Mouse (Mus musculus) embryo, embryonic 11 days (tissue): ENCODE measurements around the gene Pxk.
"Not testable (repeated sequence)": the region's sequence is repeated elsewhere in the genome, so short reads cannot be mapped to it uniquely, and the experiment has no call there.

Source experiments
- DNase-seq: peaks from one replicate; pipeline ENCODE4 v3.0.0-alpha.2; 2015

Pxk gene

DNA sequence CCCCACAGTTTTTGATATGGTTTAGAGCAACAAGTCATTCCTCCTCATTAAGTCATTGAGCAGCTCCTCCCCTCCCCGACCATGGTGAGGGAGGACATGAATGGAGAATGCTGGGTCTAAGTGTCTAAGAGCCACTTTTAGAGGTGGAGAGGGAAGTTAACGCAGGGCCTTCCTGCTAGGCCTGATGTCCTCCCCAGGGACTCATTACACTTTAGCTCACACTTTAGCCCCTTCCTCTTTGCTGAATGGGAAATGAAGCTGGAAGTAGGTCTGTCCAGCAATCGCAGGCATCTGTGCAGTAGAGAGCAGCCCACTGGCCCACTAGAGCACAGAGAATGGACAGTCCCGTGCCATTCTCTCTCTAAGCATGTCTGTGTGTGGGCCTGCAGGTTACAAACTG, 10.0 kb downstream of the Pxk start:
- no peak for DNase-seq

DNA sequence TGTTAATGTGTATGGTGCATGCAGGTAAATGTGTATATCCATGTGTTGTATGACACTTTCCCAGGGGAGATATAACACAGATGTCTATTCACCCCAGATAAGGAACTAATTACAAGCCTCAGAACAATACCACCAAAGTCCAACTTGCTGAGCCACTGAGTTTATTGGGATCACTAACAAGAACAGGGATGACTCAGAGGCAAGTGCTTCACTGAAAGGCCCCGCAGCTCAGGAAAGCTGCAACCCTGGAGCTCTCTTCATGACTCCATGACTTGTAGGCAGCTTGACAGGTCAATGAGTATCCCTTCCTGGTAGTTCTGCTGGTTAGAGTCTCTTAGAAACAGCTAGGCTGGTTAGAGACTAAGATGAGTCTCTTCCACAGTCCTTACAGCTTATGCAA, 11.0 kb downstream of the Pxk start:
- no peak for DNase-seq

- no peak for DNase-seq
Observed at GRCm38 (mm10) chr14:8111545-8111944, 13.5 kb downstream of the Pxk start.

GRCm38 (mm10) chr14:8112036-8112435, 14.0 kb downstream of the Pxk start:
- DNase-seq: no peak

DNA sequence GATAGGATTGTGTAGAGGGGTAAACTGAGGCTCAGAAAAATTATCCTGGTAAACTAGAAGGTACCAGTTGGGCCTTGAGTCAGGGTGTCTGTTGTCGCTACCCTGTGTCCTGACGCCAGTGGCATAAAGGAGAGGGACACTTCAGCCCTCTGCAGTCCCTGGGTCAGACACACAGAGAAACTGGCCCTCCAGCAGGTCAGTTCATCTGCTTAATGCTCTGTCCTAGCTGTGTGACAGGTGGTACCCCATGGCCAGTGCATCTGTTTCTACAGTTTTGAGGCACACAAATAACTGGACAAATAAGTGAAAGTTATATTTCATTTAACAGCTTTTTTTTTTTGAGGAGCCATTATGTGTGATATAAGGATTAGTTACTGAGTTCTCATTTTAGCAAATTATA, 15.6 kb downstream of the Pxk start:
- DNase-seq: no peak

- DNase-seq: no peak
Observed at GRCm38 (mm10) chr14:8114306-8114705, 16.3 kb downstream of the Pxk start.

GRCm38 (mm10) chr14:8114756-8115155, 16.7 kb downstream of the Pxk start:
- no peak for DNase-seq

- DNase-seq: no peak
Observed at GRCm38 (mm10) chr14:8115772-8116171, 17.8 kb downstream of the Pxk start.

DNA sequence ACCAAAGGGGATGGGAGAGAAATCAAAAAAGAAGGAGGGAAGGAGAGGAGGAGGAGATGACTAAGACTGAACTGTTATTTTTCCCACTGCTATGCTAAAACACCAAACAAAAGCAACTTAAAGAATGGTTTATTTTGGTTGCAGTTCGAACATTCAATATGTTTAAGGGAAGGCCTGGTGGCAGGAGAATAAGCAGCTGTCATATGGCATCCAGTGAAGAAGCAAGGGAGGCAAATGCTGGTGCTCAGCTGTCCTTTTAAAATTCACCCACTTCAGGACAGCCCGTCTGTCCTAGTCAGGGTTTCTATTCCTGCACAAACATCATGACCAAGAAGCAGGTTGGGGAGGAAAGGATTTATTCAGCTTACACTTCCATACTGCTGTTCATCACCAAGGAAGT, 19.4 kb downstream of the Pxk start:
- no peak for DNase-seq

- no peak for DNase-seq
Observed at GRCm38 (mm10) chr14:8119454-8119853, 21.4 kb downstream of the Pxk start.

- DNase-seq: no peak
Observed at GRCm38 (mm10) chr14:8119904-8120303, 21.9 kb downstream of the Pxk start.

DNA sequence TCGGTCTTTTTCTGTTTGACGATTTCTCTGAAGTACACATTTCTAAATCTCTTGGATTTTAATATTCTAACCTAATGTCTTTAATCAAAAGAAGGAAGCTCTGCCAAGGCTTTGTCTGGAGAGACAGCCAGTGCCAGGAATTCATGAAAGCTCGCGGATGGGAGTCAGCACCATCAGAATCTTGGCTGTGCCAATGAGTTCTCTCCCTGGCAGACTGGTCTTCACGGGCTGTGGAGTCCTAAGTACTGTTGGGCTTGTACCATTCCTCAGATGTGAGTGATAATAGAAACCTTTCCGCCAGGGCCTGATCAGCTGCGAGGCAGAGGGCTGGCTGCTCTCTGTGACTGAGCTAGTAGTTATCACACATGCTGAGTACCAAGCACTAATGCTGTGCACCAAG, 25.1 kb downstream of the Pxk start:
- no peak for DNase-seq

DNA sequence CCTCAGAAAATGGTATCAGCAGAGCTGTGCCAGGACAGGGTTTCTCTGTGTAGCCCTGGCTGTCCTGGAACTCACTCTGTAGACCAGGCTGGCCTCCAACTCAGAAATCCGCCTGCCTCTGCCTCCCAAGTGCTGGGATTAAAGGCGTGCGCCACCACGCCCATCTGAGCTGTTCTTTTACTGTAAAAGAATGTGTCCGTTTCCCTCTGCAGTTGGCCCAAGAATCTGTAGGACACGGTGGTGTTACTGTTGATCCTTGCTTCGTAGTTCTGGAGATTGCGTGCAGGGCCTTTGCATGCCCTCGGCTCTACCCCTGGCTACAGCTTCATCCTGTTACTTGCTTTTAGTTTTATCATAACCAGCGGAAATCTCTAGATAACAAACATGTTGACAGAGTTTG, 25.6 kb downstream of the Pxk start:
- DNase-seq: not testable (repeated sequence)

GRCm38 (mm10) chr14:8124046-8124881, 26.3 kb downstream of the Pxk start:
- no peak for DNase-seq

DNA sequence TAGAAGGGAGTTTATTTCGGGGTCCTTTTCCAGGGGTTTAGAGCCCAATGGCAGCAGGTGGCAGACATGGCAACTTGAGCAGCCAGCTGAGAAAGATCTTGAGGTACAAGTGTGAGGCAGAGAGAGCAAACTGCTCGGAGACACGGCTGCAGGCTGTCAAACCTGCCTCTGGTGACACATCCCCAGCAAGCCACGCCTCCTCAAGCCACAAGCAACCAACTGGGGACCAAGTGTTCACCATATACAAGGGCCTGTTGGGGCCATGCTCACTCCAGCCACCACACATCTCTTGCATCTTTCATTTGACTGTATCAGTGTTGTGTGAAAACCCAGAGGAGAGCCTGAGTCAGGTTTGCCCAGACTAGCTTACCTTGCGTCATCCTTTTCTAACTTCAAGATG, 30.0 kb downstream of the Pxk start:
- DNase-seq: no peak

DNA sequence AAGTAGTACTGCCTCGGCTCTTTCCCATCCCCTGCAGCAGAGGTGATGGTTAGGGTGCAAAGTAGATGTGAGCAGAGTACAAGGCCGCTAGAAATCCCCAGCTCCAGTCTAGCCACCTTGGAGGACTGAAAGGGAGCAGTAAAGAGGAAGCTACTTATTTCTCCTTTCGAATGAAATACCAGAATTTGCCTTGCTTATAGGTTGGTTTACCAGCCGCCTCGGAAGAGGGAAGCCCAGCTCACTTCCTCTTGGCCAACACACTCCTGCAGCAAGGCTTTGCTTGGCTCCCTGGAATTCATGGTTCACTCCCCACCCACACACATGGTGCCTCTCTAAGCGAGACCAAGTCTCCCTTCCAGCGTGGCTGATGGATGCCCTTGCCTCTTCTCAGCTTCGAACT, 34.8 kb downstream of the Pxk start:
- no peak for DNase-seq

DNA sequence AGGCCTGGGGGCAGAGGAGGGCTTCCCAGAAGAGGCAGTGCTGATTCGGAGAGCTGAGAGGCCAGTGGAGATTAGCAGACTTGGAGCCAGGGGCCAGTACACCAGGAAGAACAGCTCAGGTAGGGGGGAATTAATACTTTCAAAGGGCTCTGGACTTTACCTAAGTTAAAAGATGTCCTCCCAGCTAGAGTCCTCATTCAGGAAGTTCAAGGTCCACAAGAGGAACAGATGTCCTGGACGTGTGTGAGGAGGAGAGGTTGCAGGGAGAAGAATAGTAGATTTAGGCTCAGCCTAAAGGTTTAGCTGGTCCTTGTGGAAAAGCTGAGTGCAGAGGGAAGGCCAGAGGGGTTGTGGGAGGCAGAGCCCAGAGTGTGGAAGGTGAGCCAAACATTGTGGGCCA, 36.2 kb downstream of the Pxk start:
- no peak for DNase-seq

- DNase-seq: no peak
Observed at GRCm38 (mm10) chr14:8135130-8135529, 37.1 kb downstream of the Pxk start.

DNA sequence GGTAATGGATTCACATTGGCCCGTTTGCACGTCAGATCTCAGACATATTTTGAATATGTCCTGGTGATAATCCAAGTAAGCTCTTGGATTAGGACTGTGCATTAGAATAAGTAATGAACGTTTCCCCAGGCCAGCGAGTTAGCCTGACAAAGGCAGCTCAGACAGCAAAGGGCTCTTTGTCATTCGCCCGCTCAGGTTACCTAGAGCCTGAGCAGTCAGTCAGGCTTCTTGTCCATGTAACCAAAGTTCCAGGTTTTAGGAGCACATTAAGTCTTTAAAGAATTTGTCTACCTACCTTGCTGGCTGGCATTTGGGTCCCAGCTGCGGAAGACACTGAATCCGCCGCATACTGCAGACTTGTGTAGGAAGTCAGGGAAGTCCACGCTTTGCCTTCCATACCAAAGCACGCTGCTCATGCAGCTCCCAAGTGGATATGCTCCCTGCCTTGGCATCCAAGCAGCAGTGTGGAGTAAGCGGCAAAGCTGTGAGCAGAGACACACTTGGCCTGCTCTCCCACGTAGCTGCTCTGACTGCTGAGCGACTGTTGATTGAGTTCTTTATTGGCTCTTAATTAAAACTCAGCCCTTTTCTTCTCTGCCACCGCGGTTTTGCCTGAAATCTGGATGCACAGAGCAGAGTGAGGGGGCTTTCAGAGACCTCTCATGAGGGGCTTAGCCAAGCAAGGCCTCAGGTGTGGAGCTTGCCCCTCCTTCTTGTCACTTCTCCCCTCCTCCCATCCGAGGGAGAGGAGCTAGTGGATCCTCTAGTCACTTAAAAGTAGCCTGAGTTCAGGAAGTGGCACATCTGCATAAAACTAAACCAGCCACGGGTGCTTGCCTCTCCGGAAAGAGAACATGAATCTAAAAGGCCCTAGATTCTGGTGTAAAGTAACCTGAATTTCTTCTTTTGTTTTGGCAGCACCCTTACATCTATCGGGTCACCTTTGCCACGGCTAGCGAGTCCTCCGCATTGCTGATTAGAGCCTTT, 42.0 kb downstream of the Pxk start:
- DNase-seq: peak; percentile 5

DNA sequence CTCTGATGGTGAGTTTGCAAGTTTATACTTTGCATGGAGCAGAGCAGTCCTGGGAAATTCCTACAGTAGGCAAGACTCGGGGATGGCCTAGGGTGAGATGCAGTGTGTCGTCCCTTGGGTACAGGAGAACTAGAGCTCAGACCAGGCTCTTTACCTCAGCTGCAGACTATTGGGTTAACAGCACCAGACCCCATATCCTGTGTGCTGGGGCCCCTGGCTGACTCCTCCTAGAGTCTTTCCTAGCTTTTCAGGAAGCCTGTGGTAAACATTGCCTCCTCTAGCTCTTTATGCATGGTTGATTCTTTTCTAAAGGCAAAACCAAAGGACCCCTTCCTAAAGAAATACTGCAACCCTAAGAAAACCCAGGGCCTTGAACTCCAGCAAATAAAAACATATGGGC, 43.1 kb downstream of the Pxk start:
- DNase-seq: no peak

DNA sequence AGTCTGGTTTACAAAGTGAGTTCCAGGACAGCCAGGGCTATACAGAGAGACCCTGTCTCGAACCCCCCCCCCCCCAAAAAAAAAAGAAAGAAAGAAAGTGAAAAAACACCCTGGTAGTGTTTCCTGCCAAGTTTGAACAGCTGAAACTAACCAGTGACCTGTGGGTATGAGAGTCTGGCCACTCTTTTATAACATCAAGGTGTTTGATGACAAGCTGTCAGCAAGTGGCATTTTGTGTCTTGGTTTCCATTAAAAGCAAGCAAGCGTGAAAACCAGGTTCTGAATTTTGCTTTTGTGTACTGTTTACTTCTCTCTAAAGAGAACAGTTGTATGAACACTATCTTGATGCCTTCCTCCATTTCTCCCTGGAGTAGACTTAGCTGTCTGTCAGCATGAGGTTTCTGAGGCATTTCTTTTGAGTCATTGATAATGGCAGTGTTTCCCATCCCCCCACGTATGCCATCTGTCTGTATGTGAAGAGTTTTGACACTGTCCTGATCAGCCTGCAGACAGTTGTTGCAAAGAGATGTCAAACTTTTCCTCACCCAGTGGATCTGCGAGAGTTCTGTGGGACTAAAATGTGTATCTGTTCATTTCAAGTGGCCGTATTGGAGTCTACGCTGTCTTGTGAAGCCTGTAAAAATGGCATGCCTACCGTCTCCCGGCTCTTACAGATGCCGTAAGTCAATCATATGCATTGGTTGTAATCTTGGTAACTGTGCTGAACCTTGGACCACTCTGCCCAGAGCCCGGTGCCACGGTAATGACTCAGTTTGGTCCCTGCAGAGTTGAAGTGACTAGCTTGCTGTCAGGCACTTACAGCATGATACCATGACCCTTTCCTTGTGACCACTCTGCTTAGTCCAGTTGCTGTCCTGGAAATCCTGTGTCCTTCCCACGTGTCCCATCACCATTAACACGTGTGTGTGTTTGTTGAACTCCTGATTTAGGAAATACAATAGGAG, 47.9 kb downstream of the Pxk start:
- DNase-seq: no peak

DNA sequence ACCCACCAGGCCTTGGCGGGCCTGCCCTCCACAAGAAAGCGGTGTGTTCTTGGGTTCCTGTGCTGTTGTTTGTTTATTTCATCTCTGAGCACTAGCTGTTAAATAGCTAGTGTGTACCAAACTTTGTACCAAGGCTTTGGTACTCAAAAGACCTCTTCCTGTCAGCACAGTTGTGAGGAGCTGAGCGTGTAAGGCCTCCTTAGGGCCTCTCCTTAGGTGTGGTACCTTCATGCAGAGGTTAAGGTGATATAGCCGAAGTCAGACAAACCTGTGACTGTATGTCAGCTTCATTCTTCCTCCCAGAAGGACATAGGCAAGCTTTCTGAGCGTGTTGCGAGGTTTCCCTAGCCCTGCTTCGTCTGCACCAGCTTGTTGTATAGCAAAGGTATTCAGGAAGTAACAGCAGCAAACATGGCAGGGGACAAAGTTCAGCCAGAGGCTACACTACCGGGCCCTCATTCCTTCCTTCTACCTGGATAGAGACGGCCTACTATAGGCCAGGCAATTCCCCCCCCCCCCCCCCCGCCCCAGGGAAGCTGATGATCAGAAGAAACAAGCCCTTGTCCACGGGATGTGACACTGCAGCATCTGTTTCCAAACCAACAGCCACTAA, 48.7 kb downstream of the Pxk start:
- DNase-seq: no peak
